Mouse (Mus musculus) testis, adult 2 months (tissue): ENCODE results near the gene Mog.

Experiments
- CTCF ChIP-seq: fragments of 200-500 bp; IDR thresholded peaks from 2 replicates; pipeline ENCODE4 v1.5.1; 2012; ENCODE audit warnings: low read depth, mild to moderate bottlenecking, inconsistent platforms, low read length, moderate library complexity; ENCODE audit not compliant: control insufficient read depth, insufficient read depth, insufficient replicate concordance
- POLR2A ChIP-seq: fragments of 200-500 bp; IDR thresholded peaks from 2 replicates; pipeline ENCODE4 v1.6.1; 2012; ENCODE audit warnings: low read depth, mild to moderate bottlenecking, inconsistent platforms, low read length, moderate library complexity; ENCODE audit not compliant: control insufficient read depth

GRCm38 (mm10) chr17:37063063-37063462, 39.9 kb upstream of the Mog start:
- no peak for TF ChIP-seq CTCF
- TF ChIP-seq POLR2A = no peak
